Mouse (Mus musculus) limb, embryonic 11.5 days (tissue): ENCODE measurements at regions not wholly inside any gene's neighbourhood (a gene's known extent, or its start where the extent isn't known, plus 50 kb on each side); places are given as distances from the start of the nearest gene placed in this dataset.
A peak's percentile ranks its signal among the peaks of the same experiment; 100 is the strongest.
"Not testable (repeated sequence)": the region's sequence is repeated elsewhere in the genome, so short reads cannot be mapped to it uniquely, and the experiment has no call there.

Experiments
- ATAC-seq: fragments of 200-750 bp; cut with Nextera tagmentation; 2 replicates; pipeline ENCODE4 v1.8.0; 2017; ENCODE audit warnings: low read depth; ENCODE audit not compliant: insufficient number of reproducible peaks, low FRiP score, low TSS enrichment
- DNase-seq: peaks from one replicate; pipeline ENCODE4 v3.0.0-alpha.2; 2015; ENCODE audit warnings: low spot score
- H3K27ac ChIP-seq: fragments of 300-500 bp; sonication (generic); replicated peaks from 2 replicates; pipeline ENCODE4 v1.5.1; 2014; ENCODE audit warnings: low read depth, mild to moderate bottlenecking, low read length
- H3K27me3 ChIP-seq: fragments of 300-500 bp; sonication (generic); 2 replicates; pipeline ENCODE4 v1.6.1; 2014; ENCODE audit warnings: mild to moderate bottlenecking, low read length, mixed read lengths; ENCODE audit not compliant: control insufficient read depth, insufficient read depth
- H3K36me3 ChIP-seq: fragments of 300-500 bp; sonication (generic); 2 replicates; pipeline ENCODE4 v1.6.1; 2014; ENCODE audit warnings: mild to moderate bottlenecking, low read length, moderate library complexity, mixed read lengths; ENCODE audit not compliant: control insufficient read depth, insufficient read depth
- H3K4me1 ChIP-seq: fragments of 300-500 bp; sonication (generic); 2 replicates; pipeline ENCODE4 v1.6.1; 2014; ENCODE audit warnings: low read length, mixed read lengths; ENCODE audit not compliant: control insufficient read depth, insufficient read depth
- H3K4me2 ChIP-seq: fragments of 300-500 bp; sonication (generic); 2 replicates; pipeline ENCODE4 v1.6.1; 2014; ENCODE audit warnings: low read depth, mild to moderate bottlenecking, moderate library complexity; ENCODE audit not compliant: severe bottlenecking
- H3K4me3 ChIP-seq: fragments of 300-500 bp; sonication (generic); 2 replicates; pipeline ENCODE4 v1.5.1; 2014; ENCODE audit warnings: low read depth, low read length
- H3K9ac ChIP-seq: fragments of 300-500 bp; sonication (generic); 2 replicates; pipeline ENCODE4 v1.6.1; 2014; ENCODE audit warnings: mild to moderate bottlenecking, low read length
- H3K9me3 ChIP-seq: fragments of 300-500 bp; sonication (generic); 2 replicates; pipeline ENCODE4 v1.6.1; 2016; ENCODE audit warnings: low read length; ENCODE audit not compliant: control insufficient read depth
- WGBS: fragments of 180-500 bp; shearing (Covaris S2); extraction: QIAGEN DNeasy Blood & Tissue Kit; methylation state at CpG from one replicate; pipeline ENCODE4 v1.1.7; 2014; 5-methylcytosine and 5-hydroxymethylcytosine counted together

DNA sequence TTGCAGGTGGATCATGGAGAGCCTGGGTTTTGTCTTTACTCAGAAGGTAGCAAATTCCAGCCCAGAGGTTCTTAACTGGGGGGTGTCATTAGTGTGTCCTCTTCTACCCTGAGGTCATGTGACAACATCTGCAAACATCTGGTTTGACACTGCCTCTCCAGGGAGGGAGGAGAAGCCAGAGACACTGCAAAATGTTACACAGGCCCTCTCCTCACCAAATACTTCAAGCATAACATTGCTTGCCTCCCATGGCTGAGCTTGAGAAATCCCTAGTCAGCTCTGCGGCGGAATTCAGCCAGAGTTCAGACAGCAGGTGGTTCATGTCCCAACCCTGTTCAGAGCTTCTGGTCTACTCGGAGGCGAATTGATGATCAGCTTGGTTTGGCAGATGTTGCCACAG lies 178.4 kb upstream of the Prok2 start:
- peaks cover 11% of the 10 kb centered on the region; the same call in 1 of the 2 replicates for H3K27me3 ChIP-seq
- H3K4me2 ChIP-seq = no peak overlapping the region
- H3K9me3 ChIP-seq = no peaks in the 10 kb centered on the region
- H3K9ac ChIP-seq = no peak overlapping the region
- H3K36me3 ChIP-seq = no peaks in the 10 kb centered on the region
- no peak for ATAC-seq
- DNase-seq = no peak
- H3K27ac ChIP-seq = no peak overlapping the region
- WGBS = 82% methylated on average over 4 of the region's 4 CpGs
- no peak overlapping the region for H3K4me3 ChIP-seq
- no peaks in the 10 kb centered on the region for H3K4me1 ChIP-seq

DNA sequence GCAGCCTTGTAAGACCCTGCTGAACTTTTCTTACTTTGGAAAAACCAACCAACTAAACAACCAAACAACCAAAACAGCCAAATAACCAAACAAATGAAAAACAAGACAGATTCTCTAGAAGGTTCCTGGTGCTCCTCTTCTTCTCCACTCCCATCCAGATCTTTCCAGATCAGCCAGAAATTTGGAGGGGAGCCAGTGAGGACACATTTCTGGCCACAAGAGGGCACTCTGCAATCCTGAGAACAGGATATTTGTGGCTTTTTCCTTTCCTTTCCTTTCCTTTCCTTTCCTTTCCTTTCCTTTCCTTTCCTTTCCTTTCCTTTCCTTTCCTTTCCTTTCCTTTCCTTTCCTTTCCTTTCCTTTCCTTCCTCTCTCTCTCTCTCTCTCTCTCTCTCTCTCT lies 177.9 kb upstream of the Prok2 start:
- H3K9ac ChIP-seq, ATAC-seq, H3K4me2 ChIP-seq, H3K4me3 ChIP-seq, H3K9me3 ChIP-seq, H3K4me1 ChIP-seq, H3K36me3 ChIP-seq, H3K27ac ChIP-seq: not testable (repeated sequence)
- peaks cover 13% of the 10 kb centered on the region; the same call in 1 of the 2 replicates for H3K27me3 ChIP-seq
- DNase-seq = peak; percentile 70

DNA sequence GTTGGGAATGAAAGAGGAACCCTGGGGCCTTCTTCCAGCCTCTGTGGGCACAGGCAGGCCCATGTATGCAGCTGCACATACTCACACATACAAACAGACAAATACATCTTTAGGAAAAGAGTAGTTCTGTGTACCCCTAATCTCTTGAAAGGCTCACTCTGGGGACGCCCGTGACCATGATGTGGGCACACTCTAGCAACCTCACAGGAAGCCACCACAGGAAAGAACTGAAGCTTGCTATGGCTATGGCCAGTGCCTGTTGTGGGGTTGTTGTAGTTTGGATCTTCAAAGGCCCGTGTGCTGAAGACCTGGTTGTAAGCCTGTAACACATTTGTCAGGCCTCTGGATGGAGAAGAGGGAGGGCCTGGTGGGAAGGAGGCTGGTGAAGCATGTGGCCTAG lies 175.4 kb upstream of the Prok2 start:
- ATAC-seq = no peak
- H3K4me2 ChIP-seq = no peak overlapping the region
- WGBS = 86% methylated on average over 3 of the region's 3 CpGs
- no peaks in the 10 kb centered on the region for H3K9me3 ChIP-seq
- H3K27me3 ChIP-seq = peaks cover 6% of the 10 kb centered on the region; the same call in 1 of the 2 replicates
- no peaks in the 10 kb centered on the region for H3K36me3 ChIP-seq
- H3K4me1 ChIP-seq = no peaks in the 10 kb centered on the region
- no peak for DNase-seq
- H3K4me3 ChIP-seq = no peak overlapping the region
- H3K9ac ChIP-seq = no peak overlapping the region
- H3K27ac ChIP-seq = no peak overlapping the region

DNA sequence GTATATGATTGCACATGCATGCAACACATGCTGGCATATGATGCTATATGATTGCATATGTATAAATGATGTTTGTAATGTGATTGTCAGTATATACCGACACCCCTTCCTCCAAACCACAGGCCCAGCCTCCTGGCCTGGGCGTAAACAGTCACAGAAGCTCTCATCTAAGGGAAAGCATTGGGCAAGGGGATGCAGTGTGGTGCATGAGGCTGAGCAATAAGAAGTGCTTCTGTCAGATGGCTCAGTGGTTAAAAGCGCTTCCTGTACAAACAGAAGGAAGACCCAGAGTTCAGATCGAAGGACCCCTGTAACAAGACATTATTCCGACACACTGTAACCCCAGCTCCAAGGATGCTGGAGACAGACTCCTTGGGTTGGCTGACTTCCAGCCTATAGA lies 175.0 kb upstream of the Prok2 start:
- H3K27me3 ChIP-seq = peaks cover 5% of the 10 kb centered on the region; the same call in 1 of the 2 replicates
- ATAC-seq = no peak
- WGBS = 93% methylated on average over 5 of the region's 5 CpGs

DNA sequence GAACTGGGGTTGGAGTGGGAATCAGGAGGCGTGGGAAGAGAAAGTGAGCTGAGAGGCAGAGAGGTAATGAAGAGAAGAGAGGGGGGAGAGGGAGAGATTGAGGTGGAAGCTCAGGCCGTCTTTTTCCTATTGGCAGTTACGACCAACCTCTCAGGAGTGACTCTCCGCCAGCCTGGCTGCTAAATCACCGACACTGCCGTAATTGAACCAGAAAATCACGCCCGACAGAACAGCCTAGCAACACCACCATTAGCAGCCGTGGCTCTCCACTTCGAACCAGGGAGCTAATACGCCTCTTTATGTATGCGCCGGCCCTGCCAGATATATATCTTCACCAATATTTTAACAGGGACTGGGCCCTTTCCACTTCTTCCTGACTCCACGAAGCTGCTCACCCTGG lies 173.5 kb upstream of the Prok2 start:
- 0 out of 2 replicates have a peak, but pooled peaks cover 2% of the 10 kb centered on the region for H3K27me3 ChIP-seq
- no peak overlapping the region for H3K4me2 ChIP-seq
- no peak overlapping the region for H3K9ac ChIP-seq
- 36% methylated on average over 14 of the region's 14 CpGs for WGBS
- H3K27ac ChIP-seq = no peak overlapping the region
- ATAC-seq = no peak
- no peak for DNase-seq
- H3K9me3 ChIP-seq = no peaks in the 10 kb centered on the region
- H3K4me1 ChIP-seq = no peaks in the 10 kb centered on the region
- H3K4me3 ChIP-seq = no peak overlapping the region
- no peaks in the 10 kb centered on the region for H3K36me3 ChIP-seq

More for the DNA sequence above, 175.0 kb upstream of the Prok2 start:
- H3K9me3 ChIP-seq = no peaks in the 10 kb centered on the region
- no peak overlapping the region for H3K27ac ChIP-seq
- no peak overlapping the region for H3K4me2 ChIP-seq
- H3K36me3 ChIP-seq = no peaks in the 10 kb centered on the region
- no peaks in the 10 kb centered on the region for H3K4me1 ChIP-seq
- no peak overlapping the region for H3K4me3 ChIP-seq
- no peak overlapping the region for H3K9ac ChIP-seq
- no peak for DNase-seq

DNA sequence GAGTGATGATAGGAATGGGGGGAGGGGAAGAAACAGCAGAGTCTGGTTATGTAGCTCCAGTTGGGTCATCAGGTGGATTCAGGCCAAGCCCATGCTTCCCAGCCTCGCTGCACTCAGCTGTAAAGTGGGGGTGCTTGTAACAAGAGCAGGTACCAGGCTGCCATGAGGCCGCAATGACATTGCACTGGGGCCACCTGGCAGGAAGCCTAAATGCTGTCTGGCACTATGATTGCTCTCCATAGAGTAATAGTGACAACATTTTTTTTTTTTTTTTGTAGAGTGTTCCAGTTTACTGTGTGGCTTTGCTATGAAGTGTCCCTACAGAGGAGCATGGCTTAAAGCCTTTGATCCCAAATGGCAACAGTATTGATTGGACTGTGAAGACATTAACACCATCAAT lies 171.9 kb upstream of the Prok2 start:
- no peak overlapping the region for H3K27ac ChIP-seq
- 82% methylated on average over 2 of the region's 2 CpGs for WGBS
- H3K4me1 ChIP-seq = no peaks in the 10 kb centered on the region
- 0 out of 2 replicates have a peak, but pooled peaks cover 2% of the 10 kb centered on the region for H3K27me3 ChIP-seq
- ATAC-seq = no peak
- no peaks in the 10 kb centered on the region for H3K9me3 ChIP-seq
- H3K4me3 ChIP-seq = no peak overlapping the region
- DNase-seq = no peak
- H3K36me3 ChIP-seq = no peaks in the 10 kb centered on the region
- no peak overlapping the region for H3K9ac ChIP-seq
- H3K4me2 ChIP-seq = no peak overlapping the region

DNA sequence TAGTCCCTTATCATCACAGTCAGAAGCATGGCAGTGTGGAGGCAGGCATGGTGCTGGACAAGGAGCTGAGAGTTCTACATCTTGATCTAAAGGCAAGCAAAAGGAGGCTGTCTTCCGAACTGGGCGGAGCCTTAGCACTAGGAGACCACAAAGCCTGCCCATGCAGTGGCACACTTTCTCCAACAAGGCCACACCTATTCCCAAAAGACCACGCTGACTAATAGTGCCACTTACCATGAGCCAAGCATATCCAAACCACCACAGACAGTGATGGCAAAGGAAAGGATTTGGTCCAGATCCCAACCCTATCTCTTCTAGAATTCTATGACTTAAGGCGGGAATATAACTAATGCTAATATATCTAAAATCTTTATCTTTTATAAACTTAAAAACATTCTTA lies 169.4 kb upstream of the Prok2 start:
- Histone ChIP-seq H3K9ac (no peak overlapping the region), H3K4me2 (no peak overlapping the region), H3K4me1 (no peaks in the 10 kb centered on the region), H3K4me3 (no peak overlapping the region), H3K9me3 (no peaks in the 10 kb centered on the region), H3K27me3 (0 out of 2 replicates have a peak, but pooled peaks cover 2% of the 10 kb centered on the region), H3K27ac (no peak overlapping the region), H3K36me3 (no peaks in the 10 kb centered on the region)
- WGBS = 92% methylated on average over 4 of the region's 4 CpGs
- DNase-seq (no peak), ATAC-seq (no peak)

DNA sequence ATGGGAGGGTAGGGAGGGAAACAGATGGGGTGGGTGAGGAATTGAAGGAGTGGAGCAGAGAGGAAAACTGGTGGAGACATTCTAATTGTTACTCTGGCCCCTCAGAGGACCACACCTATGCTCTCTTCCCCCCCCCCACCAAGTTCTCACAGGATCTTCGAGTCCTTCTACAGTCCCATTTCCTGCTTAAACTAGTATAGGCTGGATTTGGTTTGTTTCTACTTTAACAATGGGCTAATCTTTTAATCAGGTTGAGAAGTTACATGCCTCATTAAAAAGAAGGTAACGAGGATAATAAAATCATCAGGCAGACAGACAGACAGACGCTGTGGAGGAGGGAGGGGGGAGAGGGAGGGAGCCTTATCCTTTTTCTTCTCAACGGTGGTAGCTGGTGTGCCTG lies 167.7 kb upstream of the Prok2 start:
- ATAC-seq (no peak), DNase-seq (no peak)
- Histone ChIP-seq H3K4me1 (peaks cover 3% of the 10 kb centered on the region; the same call in 1 of the 2 replicates), H3K27me3 (0 out of 2 replicates have a peak, but pooled peaks cover 3% of the 10 kb centered on the region), H3K9ac (no peak overlapping the region), H3K4me3 (no peak overlapping the region), H3K27ac (no peak overlapping the region), H3K9me3 (no peaks in the 10 kb centered on the region), H3K4me2 (no peak overlapping the region), H3K36me3 (no peaks in the 10 kb centered on the region)
- 12% methylated on average over 4 of the region's 4 CpGs for WGBS

DNA sequence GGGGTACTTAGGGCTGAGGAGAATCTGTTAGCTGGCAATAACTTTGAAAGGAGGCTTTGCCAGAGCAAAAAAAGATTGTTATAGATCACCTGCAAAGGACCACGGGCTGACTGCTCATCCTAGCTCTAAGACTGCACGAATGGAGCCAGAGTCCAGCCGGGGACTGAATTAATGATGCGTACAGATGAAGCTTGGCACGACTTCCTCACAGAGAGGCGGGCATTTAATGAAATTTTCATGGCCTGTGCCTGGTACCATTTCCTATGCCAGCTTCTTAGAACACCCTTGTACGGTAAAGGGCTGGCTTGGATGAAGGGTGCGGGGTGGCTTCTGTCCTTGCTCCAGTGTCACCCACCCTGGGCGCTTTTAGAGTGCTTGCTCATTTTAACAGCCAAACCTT lies 166.0 kb upstream of the Prok2 start:
- H3K27me3 ChIP-seq = 0 out of 2 replicates have a peak, but pooled peaks cover 3% of the 10 kb centered on the region
- no peak overlapping the region for H3K4me2 ChIP-seq
- no peaks in the 10 kb centered on the region for H3K9me3 ChIP-seq
- no peak overlapping the region for H3K9ac ChIP-seq
- DNase-seq = no peak
- no peak for ATAC-seq
- WGBS = 95% methylated on average over 9 of the region's 9 CpGs
- no peaks in the 10 kb centered on the region for H3K36me3 ChIP-seq
- peaks cover 9% of the 10 kb centered on the region; the same call in 1 of the 2 replicates for H3K4me1 ChIP-seq
- no peak overlapping the region for H3K27ac ChIP-seq
- H3K4me3 ChIP-seq = no peak overlapping the region
